Mouse (Mus musculus): Measurements from ENCODE around the gene Igfals. TPM values are rescaled to one million over a fixed set of nuclear protein-coding genes. Genes with fewer than 3 reads are reported as not detected.

Gene Igfals
- polyA plus RNA-seq, 1 experiment from 2014 or later, result 0.93 TPM

GRCm38 (mm10) chr17:24850773-24851127 lies 15.0 kb upstream of the Igfals start:
- ATAC-seq (ENCODE audit: insufficient read depth) (no peak), DNase-seq (no peak)
- Histone ChIP-seq H3K9me3 (ENCODE audit: low read depth, low read length) (no peaks in the 10 kb centered on the region), H3K27ac (ENCODE audit: low read depth) (0 out of 2 replicates have a peak overlapping the region, but pooled peaks have one; percentile 18), H3K4me2 (peak overlapping the region; percentile 67), H3K9ac (peak overlapping the region; percentile 62), H3K36me3 (ENCODE audit: insufficient read depth) (0 out of 2 replicates have a peak, but pooled peaks cover 2% of the 10 kb centered on the region), H3K4me3 (ENCODE audit: low read depth, low read length) (peak overlapping the region; percentile 60), H3K4me1 (ENCODE audit: insufficient read depth) (0 out of 2 replicates have a peak, but pooled peaks cover 7% of the 10 kb centered on the region), H3K27me3 (ENCODE audit: insufficient read depth, low read length) (0 out of 2 replicates have a peak, but pooled peaks cover 6% of the 10 kb centered on the region)
- TF ChIP-seq CTCF (IDR thresholded peaks at IDR 0.05; ENCODE audit: low read depth), result no peak
- 2% methylated on average over 20 of the region's 20 CpGs for WGBS

GRCm38 (mm10) chr17:24851381-24852125 lies 14.2 kb upstream of the Igfals start:
- Histone ChIP-seq H3K9ac (no peak overlapping the region), H3K4me1 (ENCODE audit: insufficient read depth) (0 out of 2 replicates have a peak, but pooled peaks cover 7% of the 10 kb centered on the region), H3K4me2 (peak overlapping the region; percentile 67), H3K4me3 (ENCODE audit: low read depth, low read length) (peak overlapping the region; percentile 60), H3K27me3 (ENCODE audit: insufficient read depth, low read length) (0 out of 2 replicates have a peak, but pooled peaks cover 6% of the 10 kb centered on the region), H3K9me3 (ENCODE audit: low read depth, low read length) (no peaks in the 10 kb centered on the region), H3K36me3 (ENCODE audit: insufficient read depth) (0 out of 2 replicates have a peak, but pooled peaks cover 2% of the 10 kb centered on the region), H3K27ac (ENCODE audit: low read depth) (no peak overlapping the region)
- ATAC-seq (ENCODE audit: insufficient read depth) (no peak), DNase-seq (no peak)
- TF ChIP-seq CTCF (IDR thresholded peaks at IDR 0.05; ENCODE audit: low read depth), result no peak
- 74% methylated on average over 10 of the region's 10 CpGs for WGBS

- no peak overlapping the region for H3K27ac ChIP-seq (ENCODE audit: low read depth)
- no peak overlapping the region for H3K9ac ChIP-seq
- H3K9me3 ChIP-seq (ENCODE audit: low read depth, low read length), result no peaks in the 10 kb centered on the region
- ATAC-seq (ENCODE audit: insufficient read depth), result no peak
- H3K4me3 ChIP-seq (ENCODE audit: low read depth, low read length), result no peak overlapping the region
- H3K4me1 ChIP-seq (ENCODE audit: insufficient read depth), result no peaks in the 10 kb centered on the region
- no peak for DNase-seq
- no peak for TF ChIP-seq CTCF (IDR thresholded peaks at IDR 0.05; ENCODE audit: low read depth)
- 0 out of 2 replicates have a peak, but pooled peaks cover 3% of the 10 kb centered on the region for H3K36me3 ChIP-seq (ENCODE audit: insufficient read depth)
- no peak overlapping the region for H3K4me2 ChIP-seq
- H3K27me3 ChIP-seq (ENCODE audit: insufficient read depth, low read length), result 0 out of 2 replicates have a peak, but pooled peaks cover 6% of the 10 kb centered on the region
- WGBS, result 80% methylated on average over 3 of the region's 3 CpGs
These were observed 9.8 kb upstream of the Igfals start for GRCm38 (mm10) chr17:24855838-24856464.

GRCm38 (mm10) chr17:24856589-24856988 lies 9.2 kb upstream of the Igfals start:
- Histone ChIP-seq H3K27ac (ENCODE audit: low read depth) (no peak overlapping the region), H3K36me3 (ENCODE audit: insufficient read depth) (peaks cover 10% of the 10 kb centered on the region; the same call in 1 of the 2 replicates), H3K4me2 (no peak overlapping the region), H3K4me3 (ENCODE audit: low read depth, low read length) (no peak overlapping the region), H3K4me1 (ENCODE audit: insufficient read depth) (no peaks in the 10 kb centered on the region), H3K9ac (no peak overlapping the region), H3K27me3 (ENCODE audit: insufficient read depth, low read length) (0 out of 2 replicates have a peak, but pooled peaks cover 1% of the 10 kb centered on the region), H3K9me3 (ENCODE audit: low read depth, low read length) (no peaks in the 10 kb centered on the region)
- DNase-seq, result no peak
- no peak for ATAC-seq (ENCODE audit: insufficient read depth)
- WGBS, result 83% methylated on average over 13 of the region's 13 CpGs
- no peak for TF ChIP-seq CTCF (IDR thresholded peaks at IDR 0.05; ENCODE audit: low read depth)

DNA sequence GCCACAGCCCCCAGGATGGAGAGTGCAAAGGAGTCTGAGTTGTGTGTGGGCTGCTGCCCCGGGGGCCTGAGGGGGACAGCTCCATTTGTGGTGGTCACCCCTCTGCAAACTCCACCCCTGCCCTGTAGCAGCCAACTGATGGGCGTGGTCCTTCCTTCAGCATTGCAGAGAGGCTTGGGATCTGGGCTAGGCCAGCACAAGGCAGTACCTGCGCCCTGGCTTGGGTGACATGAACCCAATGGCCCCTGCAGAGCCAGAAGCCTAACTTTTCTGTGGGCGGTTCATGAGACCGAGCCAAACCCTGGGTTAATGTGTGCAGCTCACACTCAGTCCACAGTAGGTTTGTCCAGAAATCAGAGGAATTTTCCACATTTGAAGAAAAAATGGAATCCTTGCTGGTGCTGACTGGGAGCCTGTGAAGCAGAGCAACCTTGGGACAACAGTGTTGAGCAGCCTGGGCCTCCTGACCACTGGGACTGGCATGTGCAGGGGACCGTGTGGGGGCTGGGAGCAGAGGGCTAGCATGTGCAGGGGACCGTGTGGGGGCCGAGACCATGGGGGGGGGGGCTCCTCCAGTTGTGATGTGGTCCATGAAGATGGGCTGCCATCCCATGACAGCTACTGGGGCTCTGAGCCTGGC lies 7.8 kb upstream of the Igfals start:
- 82% methylated on average over 8 of the region's 8 CpGs for WGBS
- ATAC-seq (ENCODE audit: insufficient read depth) (no peak), DNase-seq (no peak)
- no peak overlapping the region for H3K4me3 ChIP-seq (ENCODE audit: low read depth, low read length)
- peaks cover 14% of the 10 kb centered on the region; the same call in 1 of the 2 replicates for H3K36me3 ChIP-seq (ENCODE audit: insufficient read depth)
- H3K27ac ChIP-seq (ENCODE audit: low read depth), result no peak overlapping the region
- no peaks in the 10 kb centered on the region for H3K27me3 ChIP-seq (ENCODE audit: insufficient read depth, low read length)
- H3K4me2 ChIP-seq, result no peak overlapping the region
- TF ChIP-seq CTCF (IDR thresholded peaks at IDR 0.05; ENCODE audit: low read depth), result no peak
- H3K9me3 ChIP-seq (ENCODE audit: low read depth, low read length), result no peaks in the 10 kb centered on the region
- no peak overlapping the region for H3K9ac ChIP-seq
- H3K4me1 ChIP-seq (ENCODE audit: insufficient read depth), result no peaks in the 10 kb centered on the region

GRCm38 (mm10) chr17:24858967-24859366 lies 6.8 kb upstream of the Igfals start:
- no peaks in the 10 kb centered on the region for H3K27me3 ChIP-seq (ENCODE audit: insufficient read depth, low read length)
- H3K27ac ChIP-seq (ENCODE audit: low read depth), result no peak overlapping the region
- H3K9me3 ChIP-seq (ENCODE audit: low read depth, low read length), result no peaks in the 10 kb centered on the region
- no peak for TF ChIP-seq CTCF (IDR thresholded peaks at IDR 0.05; ENCODE audit: low read depth)
- no peak overlapping the region for H3K9ac ChIP-seq
- no peak overlapping the region for H3K4me3 ChIP-seq (ENCODE audit: low read depth, low read length)
- no peak for ATAC-seq (ENCODE audit: insufficient read depth)
- peaks cover 15% of the 10 kb centered on the region; the same call in 1 of the 2 replicates for H3K36me3 ChIP-seq (ENCODE audit: insufficient read depth)
- no peak overlapping the region for H3K4me2 ChIP-seq
- no peaks in the 10 kb centered on the region for H3K4me1 ChIP-seq (ENCODE audit: insufficient read depth)
- DNase-seq, result no peak
- WGBS, result 82% methylated on average over 6 of the region's 6 CpGs

GRCm38 (mm10) chr17:24860076-24860475 lies 5.7 kb upstream of the Igfals start:
- H3K4me3 ChIP-seq (ENCODE audit: low read depth, low read length), result no peak overlapping the region
- no peaks in the 10 kb centered on the region for H3K27me3 ChIP-seq (ENCODE audit: insufficient read depth, low read length)
- no peak overlapping the region for H3K27ac ChIP-seq (ENCODE audit: low read depth)
- no peak for TF ChIP-seq CTCF (IDR thresholded peaks at IDR 0.05; ENCODE audit: low read depth)
- H3K4me1 ChIP-seq (ENCODE audit: insufficient read depth), result no peaks in the 10 kb centered on the region
- no peaks in the 10 kb centered on the region for H3K9me3 ChIP-seq (ENCODE audit: low read depth, low read length)
- 89% methylated on average over 8 of the region's 8 CpGs for WGBS
- no peak overlapping the region for H3K4me2 ChIP-seq
- no peak overlapping the region for H3K9ac ChIP-seq
- H3K36me3 ChIP-seq (ENCODE audit: insufficient read depth), result peaks cover 15% of the 10 kb centered on the region; the same call in 1 of the 2 replicates
- DNase-seq, result no peak
- no peak for ATAC-seq (ENCODE audit: insufficient read depth)

All from lung, embryonic 14.5 days (tissue).